Mouse (Mus musculus): Measurements from ENCODE around the gene Arid2. TPM values are rescaled to one million over a fixed set of nuclear protein-coding genes. Genes with fewer than 3 reads are reported as not detected.

The Arid2 gene
- polyA plus RNA-seq, 1 experiment from 2014 or later: 23.9 TPM

GRCm38 (mm10) chr15:96453346-96453745, 166.0 kb downstream of the Arid2 start:
- Histone ChIP-seq H3K9ac (no peak overlapping the region), H3K9me3 (no peaks in the 10 kb centered on the region), H3K4me2 (no peak overlapping the region), H3K4me1 (replicated peaks) (peaks cover 19% of the 10 kb centered on the region), H3K4me3 (no peak overlapping the region), H3K27me3 (no peaks in the 10 kb centered on the region), H3K27ac (replicated peaks) (no peak overlapping the region), H3K36me3 (peaks cover 7% of the 10 kb centered on the region)
- ATAC-seq (ENCODE audit: low read depth): no peak
- 89% methylated on average over 1 of the region's 1 CpGs for WGBS

Small RNA genes within 50 kb of the gene (microRNA-seq; reads per million reads assigned to microRNA genes)
- gene Gm25397: not detected

Other genes starting within 250 kb of the Arid2 start
- 53.3 and 55.9 TPM in 2 replicates for gene Scaf11, start 173.3 kb downstream of the Arid2 start, polyA plus RNA-seq (2015; fragmentation: Nextera tagmentation; extraction: Ambion mirVana)